In the genomic region with DNA sequence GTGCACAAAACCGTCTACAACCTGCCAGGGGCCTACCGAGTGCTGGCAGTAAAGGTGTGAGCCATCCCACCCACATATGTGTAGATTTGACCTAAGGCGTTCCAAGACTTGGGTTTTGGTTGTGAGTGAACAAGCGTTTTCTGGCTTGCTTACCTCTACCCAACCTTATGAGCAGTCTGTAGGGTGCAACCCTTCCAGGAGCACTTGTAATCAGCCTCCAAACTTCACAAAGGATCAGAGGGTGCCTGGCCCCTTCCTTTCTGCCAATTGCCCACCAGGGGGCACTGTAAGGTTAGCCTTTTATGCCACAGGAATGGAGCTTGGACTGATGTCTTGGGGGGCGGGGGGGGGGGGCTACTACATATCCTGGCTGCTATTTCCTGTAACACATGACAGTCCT, we compare ENCODE assay signal across 9 mouse cellular contexts. TPM values are rescaled to one million over a fixed set of nuclear protein-coding genes. Genes with fewer than 3 reads are reported as not detected.
A peak's percentile ranks its signal among the peaks of the same experiment; 100 is the strongest.
DNase-seq lines count a peak whose midpoint lies in the region; ATAC-seq and TF ChIP-seq lines count a peak whose summit lies in the region.
"Had no signal": no experiment of that assay in that cellular context is flagged by ENCODE, and none has a peak within 500 bp of the region (broad histone marks: within the 10 kb centered on the region; RNA-seq: fewer than 3 reads in every experiment).

No protein-coding gene starts in this region.

- ATAC-seq in erythroblast, adult 5-6 weeks (replicated peaks; ENCODE audit: low FRiP score, poor library complexity, severe bottlenecking), result 0 out of 2 replicates have a peak, but pooled peaks have one; percentile 45
- ATAC-seq in midbrain, embryonic 11.5 days (ENCODE audit: low FRiP score), result peak; percentile 12; the same call in 1 of the 2 replicates
- ATAC-seq in activated CD4-positive, CD25-positive, alpha-beta regulatory T cell, adult 4 months, result no peak

- WGBS in midbrain, embryonic 11.5 days, result 65% methylated on average over 5 of the region's 5 CpGs

- no peak overlapping the region for H3K9ac ChIP-seq in ES-E14 (ENCODE audit: insufficient read depth, low read depth, low read length, poor library complexity, severe bottlenecking)
- H3K9ac ChIP-seq in midbrain, embryonic 11.5 days (ENCODE audit: low read length), result no peak overlapping the region

- peaks cover 0 to 14% of the 10 kb centered on the region in 2 experiments; a peak in 2 of 4 replicates for H3K4me1 ChIP-seq in ES-E14 (ENCODE audit: control insufficient read depth in 2 of 2, insufficient read depth in 2 of 2, low read length in 2 of 2, poor library complexity in 1 of 2)
- no peaks in the 10 kb centered on the region for H3K4me1 ChIP-seq in midbrain, embryonic 11.5 days (ENCODE audit: control insufficient read depth, insufficient read depth, low read length)

- no peaks in the 10 kb centered on the region for H3K27me3 ChIP-seq in midbrain, embryonic 11.5 days (ENCODE audit: control insufficient read depth, insufficient read depth, low read length)

- intact Hi-C loops in heart, postnatal 25 days (cut with DNase I), result loop anchor here (2.0 kb wide), 2 partner anchors 179 to 233 kb away; no protein-coding TSS in a partner anchor

- peak; percentile 84 for DNase-seq in heart, adult 11 months
- DNase-seq in heart, postnatal 25 days (ENCODE audit: low spot score), result no peak
- DNase-seq in ES-E14 (ENCODE audit: low read depth, low spot score), result peak; percentile 50
- DNase-seq in kidney, postnatal 10 days, result peak; percentile 65
- peak; percentile 85 for DNase-seq in midbrain, embryonic 11.5 days (ENCODE audit: low spot score, missing footprints)
- DNase-seq in frontal cortex, postnatal 25 days (ENCODE audit: low spot score in 2 of 2), result no peak

- no peak overlapping the region for H3K27ac ChIP-seq in ES-E14 (ENCODE audit: insufficient read depth, low read depth, low read length, poor library complexity, severe bottlenecking)
- H3K27ac ChIP-seq in midbrain, embryonic 11.5 days (ENCODE audit: low read depth, low read length), result no peak overlapping the region

- H3K36me3 ChIP-seq in ES-E14 (ENCODE audit: control insufficient read depth, insufficient read depth, low read length, poor library complexity, severe bottlenecking), result peaks cover 41% of the 10 kb centered on the region
- H3K36me3 ChIP-seq in midbrain, embryonic 11.5 days (ENCODE audit: control insufficient read depth, insufficient read depth, low read length), result peaks cover 29% of the 10 kb centered on the region

- no peak overlapping the region for H3K4me2 ChIP-seq in midbrain, embryonic 11.5 days

- H3K4me3 ChIP-seq in ES-E14 (ENCODE audit: insufficient read depth in 1 of 2, low read depth in 1 of 2, low read length in 2 of 2, poor library complexity in 1 of 2, severe bottlenecking in 1 of 2), result no peak overlapping the region
- H3K4me3 ChIP-seq in midbrain, embryonic 11.5 days (ENCODE audit: low read depth, low read length), result no peak overlapping the region

- in situ Hi-C loops in ES-E14 (cut with MboI; ENCODE audit: low sequenced_read_pairs in 2 of 2, unreplicated experiment in 2 of 2), result no loop called here

- no peaks in the 10 kb centered on the region for H3K9me3 ChIP-seq in ES-E14 (ENCODE audit: control insufficient read depth, insufficient read depth, low read depth, low read length)
- H3K9me3 ChIP-seq in midbrain, embryonic 11.5 days (ENCODE audit: control insufficient read depth, low read length), result no peaks in the 10 kb centered on the region

TF ChIP-seq in ES-E14, 5 proteins besides CTCF, POLR2A, EP300 and RAD21:
- TF ChIP-seq HCFC1 (IDR thresholded peaks at IDR 0.05; ENCODE audit: borderline replicate concordance, insufficient read depth, low read length), result no peak
- no peak for TF ChIP-seq CHD2 (IDR thresholded peaks at IDR 0.05; ENCODE audit: low read depth, low read length)
- TF ChIP-seq MAFK (IDR thresholded peaks at IDR 0.05; ENCODE audit: insufficient read depth, low read depth, low read length), result no peak
TF ChIP-seq in ES-E14: peak in this region for 0.

RNA-seq across cellular contexts. Expression of a gene that starts 18.6 kb away (rescaled TPM):
- not detected for total RNA-seq in heart, postnatal 25 days (2021)
- total RNA-seq in ES-E14 (2012; rRNA removed), result 0.09 and 0.21 TPM in 2 replicates
- not detected in 2 replicates for total RNA-seq in erythroblast, adult 5-6 weeks (2015; ENCODE audit: low replicate concordance)
- total RNA-seq in erythroblast, adult 5-6 weeks (2017; ENCODE audit: low replicate concordance), result not detected in 2 replicates
- polyA plus RNA-seq in midbrain, embryonic 11.5 days (2014; fragmentation: Nextera tagmentation; extraction: Ambion mirVana), result 0.15 TPM in 1 of 2 replicates, not detected in the other
- polyA plus RNA-seq in activated CD4-positive, CD25-positive, alpha-beta regulatory T cell, adult 4 months (2017; shearing (Covaris generic)), result not detected

RNA-seq across cellular contexts. Expression of a gene that starts 23.5 kb away (rescaled TPM):
- total RNA-seq in heart, postnatal 25 days (2021), result 10 to 100 TPM; 15.0 to 15.3 TPM
- total RNA-seq in ES-E14 (2012; rRNA removed), result 250 and 322 TPM in 2 replicates
- total RNA-seq in erythroblast, adult 5-6 weeks (2015; ENCODE audit: low replicate concordance), result 10.6 and 17.8 TPM in 2 replicates
- total RNA-seq in erythroblast, adult 5-6 weeks (2017; ENCODE audit: low replicate concordance), result 21.0 and 24.1 TPM in 2 replicates
- polyA plus RNA-seq in midbrain, embryonic 11.5 days (2014; fragmentation: Nextera tagmentation; extraction: Ambion mirVana), result 54.1 and 70.1 TPM in 2 replicates
- 10 to 100 TPM; 17.6 to 22.8 TPM for polyA plus RNA-seq in activated CD4-positive, CD25-positive, alpha-beta regulatory T cell, adult 4 months (2017; shearing (Covaris generic))

RNA-seq across cellular contexts. Expression of a gene that starts 50.2 kb away (rescaled TPM):
- under 1 TPM; 0.73 to 0.98 TPM for total RNA-seq in heart, postnatal 25 days (2021)
- total RNA-seq in ES-E14 (2012; rRNA removed), result 1.7 and 2.1 TPM in 2 replicates
- 17.6 and 18.6 TPM in 2 replicates for total RNA-seq in erythroblast, adult 5-6 weeks (2015; ENCODE audit: low replicate concordance)
- 11.6 and 13.5 TPM in 2 replicates for total RNA-seq in erythroblast, adult 5-6 weeks (2017; ENCODE audit: low replicate concordance)
- polyA plus RNA-seq in midbrain, embryonic 11.5 days (2014; fragmentation: Nextera tagmentation; extraction: Ambion mirVana), result 0.26 and 0.27 TPM in 2 replicates
- polyA plus RNA-seq in activated CD4-positive, CD25-positive, alpha-beta regulatory T cell, adult 4 months (2017; shearing (Covaris generic)), result under 1 TPM in 1 of 2 experiments, not detected in 1; 0.56 TPM
- total RNA-seq: layer of hippocampus, postnatal 10 days had no signal

RNA-seq across cellular contexts. Expression of a gene that starts 58.0 kb away (rescaled TPM):
- 10 to 100 TPM; 62.4 to 63.9 TPM for total RNA-seq in heart, postnatal 25 days (2021)
- total RNA-seq in ES-E14 (2012; rRNA removed), result 14.8 and 20.0 TPM in 2 replicates
- 1.5 and 7.3 TPM in 2 replicates for total RNA-seq in erythroblast, adult 5-6 weeks (2015; ENCODE audit: low replicate concordance)
- total RNA-seq in erythroblast, adult 5-6 weeks (2017; ENCODE audit: low replicate concordance), result 2.6 and 4.5 TPM in 2 replicates
- 17.6 and 18.5 TPM in 2 replicates for polyA plus RNA-seq in midbrain, embryonic 11.5 days (2014; fragmentation: Nextera tagmentation; extraction: Ambion mirVana)
- not detected for polyA plus RNA-seq in activated CD4-positive, CD25-positive, alpha-beta regulatory T cell, adult 4 months (2017; shearing (Covaris generic))

Comparison
In these comparisons a context has a peak if more than half of its experiments do, and no peak if none do; other contexts are left out.
1. DNase-seq: peak in heart, adult 11 months (single experiment), ES-E14 (single experiment), kidney, postnatal 10 days (single experiment) and midbrain, embryonic 11.5 days (single experiment); none in heart, postnatal 25 days (single experiment) and frontal cortex, postnatal 25 days (0 of 2).